Mouse (Mus musculus) small intestine, adult 2 months (tissue): ENCODE results near the gene Zfp775. TPM values are rescaled to one million over a fixed set of nuclear protein-coding genes. Genes with fewer than 3 reads are reported as not detected.

ENCODE experiments used
- H3K27ac ChIP-seq: fragments of 200-500 bp; 2 replicates; pipeline ENCODE4 v1.5.1; 2012; ENCODE audit warnings: low read depth, low read length, control low read depth, inconsistent platforms; ENCODE audit not compliant: insufficient read depth
- H3K27me3 ChIP-seq: fragments of 200-500 bp; 2 replicates; pipeline ENCODE4 v1.6.1; 2012; ENCODE audit warnings: mild to moderate bottlenecking, moderate library complexity, low read length, inconsistent platforms; ENCODE audit not compliant: control insufficient read depth, insufficient read depth
- H3K36me3 ChIP-seq: fragments of 200-500 bp; 2 replicates; pipeline ENCODE4 v1.6.1; 2012; ENCODE audit warnings: mild to moderate bottlenecking, low read length, control low read depth, inconsistent platforms; ENCODE audit not compliant: control insufficient read depth, insufficient read depth
- H3K4me1 ChIP-seq: fragments of 200-500 bp; 2 replicates; pipeline ENCODE4 v1.6.1; 2012; ENCODE audit warnings: low read length, inconsistent platforms, mixed read lengths; ENCODE audit not compliant: control insufficient read depth, insufficient read depth, insufficient read length
- H3K4me3 ChIP-seq: fragments of 200-500 bp; 2 replicates; pipeline ENCODE4 v1.5.1; 2012; ENCODE audit warnings: low read depth, mild to moderate bottlenecking, control low read depth, inconsistent platforms, low read length, moderate library complexity
- CTCF ChIP-seq: fragments of 200-500 bp; IDR thresholded peaks from 2 replicates; pipeline ENCODE4 v1.5.1; 2012; ENCODE audit warnings: low read depth, mild to moderate bottlenecking, control low read depth, inconsistent platforms, low read length, moderate library complexity, mixed read lengths; ENCODE audit not compliant: insufficient replicate concordance, insufficient read length; ENCODE audit errors: extremely low read depth
- POLR2A ChIP-seq: fragments of 200-500 bp; IDR thresholded peaks from 2 replicates; pipeline ENCODE4 v1.6.1; 2012; ENCODE audit warnings: low read depth, mild to moderate bottlenecking, control low read depth, inconsistent platforms, low read length, moderate library complexity
- WGBS: fragments of 180-500 bp; shearing (Covaris S2); methylation state at CpG from one replicate; pipeline ENCODE4 v1.1.7; 2018; 5-methylcytosine and 5-hydroxymethylcytosine counted together
- polyA plus RNA-seq: library from polyadenylated mRNA; depleted of rRNA; stranded (reverse); fragments of >200 nt; gene quantifications from 2 replicates; pipeline ENCODE4 v1.2.3, GENCODE M21; 2012; rRNA removed

Gene Zfp775
- polyA plus RNA-seq, 1 experiment: 3.1 TPM

DNA sequence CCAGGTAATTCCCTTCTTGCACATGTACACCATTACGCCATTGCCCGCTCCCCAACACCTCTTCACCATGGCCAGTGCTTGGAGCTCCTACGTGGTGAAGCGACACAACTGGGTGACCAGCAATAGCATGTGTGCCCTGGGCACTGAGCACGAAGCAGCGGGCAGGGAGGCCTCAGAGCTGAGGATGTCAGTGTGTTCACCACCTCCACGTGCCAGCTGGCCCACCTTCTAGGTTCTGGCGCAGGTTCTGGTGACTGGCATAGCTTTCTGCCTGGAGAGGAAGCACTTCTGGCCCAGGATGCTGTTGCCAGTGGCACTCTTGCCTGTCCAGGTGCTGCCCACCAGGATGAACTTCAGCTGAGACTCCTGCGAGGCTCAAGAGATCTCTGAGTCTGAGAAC, 63.6 kb downstream of the Zfp775 start:
- Histone ChIP-seq H3K27me3 (no peaks in the 10 kb centered on the region), H3K4me3 (no peak overlapping the region), H3K27ac (no peak overlapping the region), H3K36me3 (no peaks in the 10 kb centered on the region), H3K4me1 (peaks cover 8% of the 10 kb centered on the region)
- 97% methylated on average over 9 of the region's 9 CpGs for WGBS
- TF ChIP-seq POLR2A (no peak), CTCF (no peak)

DNA sequence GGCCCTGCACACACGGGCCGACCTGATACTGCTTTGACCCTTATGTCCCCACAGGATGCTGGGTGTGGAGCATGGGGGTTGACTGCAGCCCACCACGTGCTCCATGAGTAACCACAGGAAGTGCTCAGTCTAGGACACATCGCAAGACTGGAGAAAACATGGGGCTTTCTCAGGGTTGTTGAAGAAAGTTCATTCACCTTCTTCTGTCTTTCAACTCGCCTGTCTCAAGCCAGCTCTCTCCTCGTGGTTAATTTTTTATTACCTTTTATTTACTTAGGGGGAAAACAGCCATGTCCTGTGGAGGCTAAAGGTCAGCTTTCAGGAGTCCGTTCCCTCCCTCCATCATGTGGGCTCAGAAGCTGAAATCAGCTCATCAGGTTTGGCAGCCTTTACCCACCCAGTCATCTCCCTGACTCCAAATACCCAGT, 64.3 kb downstream of the Zfp775 start:
- no peak overlapping the region for H3K27ac ChIP-seq
- H3K4me1 ChIP-seq: peaks cover 8% of the 10 kb centered on the region
- H3K27me3 ChIP-seq: no peaks in the 10 kb centered on the region
- no peaks in the 10 kb centered on the region for H3K36me3 ChIP-seq
- WGBS: 7% methylated on average over 7 of the region's 7 CpGs
- no peak for TF ChIP-seq CTCF
- no peak for TF ChIP-seq POLR2A
- H3K4me3 ChIP-seq: no peak overlapping the region

DNA sequence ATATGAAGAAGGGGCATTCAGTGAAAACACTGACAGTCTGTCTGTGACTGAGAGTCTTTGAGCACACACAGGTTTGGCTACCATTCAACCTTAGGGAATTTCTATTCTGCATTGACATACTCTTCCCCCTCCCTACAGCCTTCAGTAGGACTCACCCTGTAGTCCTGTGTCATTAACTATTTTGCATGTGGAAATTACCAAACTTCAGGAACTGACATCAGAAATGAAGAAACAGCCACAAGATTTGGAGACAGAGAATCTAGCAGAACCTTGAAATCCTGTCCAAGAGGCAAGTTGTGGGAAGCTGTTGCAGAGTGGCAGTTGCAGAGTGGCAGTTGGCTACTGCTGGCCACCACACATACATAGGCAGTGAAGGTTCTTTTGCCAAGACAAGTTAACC, 66.2 kb downstream of the Zfp775 start:
- TF ChIP-seq CTCF: no peak
- TF ChIP-seq POLR2A: no peak
- peaks cover 8% of the 10 kb centered on the region for H3K4me1 ChIP-seq
- H3K36me3 ChIP-seq: no peaks in the 10 kb centered on the region
- H3K4me3 ChIP-seq: no peak overlapping the region
- no peak overlapping the region for H3K27ac ChIP-seq
- no peaks in the 10 kb centered on the region for H3K27me3 ChIP-seq

DNA sequence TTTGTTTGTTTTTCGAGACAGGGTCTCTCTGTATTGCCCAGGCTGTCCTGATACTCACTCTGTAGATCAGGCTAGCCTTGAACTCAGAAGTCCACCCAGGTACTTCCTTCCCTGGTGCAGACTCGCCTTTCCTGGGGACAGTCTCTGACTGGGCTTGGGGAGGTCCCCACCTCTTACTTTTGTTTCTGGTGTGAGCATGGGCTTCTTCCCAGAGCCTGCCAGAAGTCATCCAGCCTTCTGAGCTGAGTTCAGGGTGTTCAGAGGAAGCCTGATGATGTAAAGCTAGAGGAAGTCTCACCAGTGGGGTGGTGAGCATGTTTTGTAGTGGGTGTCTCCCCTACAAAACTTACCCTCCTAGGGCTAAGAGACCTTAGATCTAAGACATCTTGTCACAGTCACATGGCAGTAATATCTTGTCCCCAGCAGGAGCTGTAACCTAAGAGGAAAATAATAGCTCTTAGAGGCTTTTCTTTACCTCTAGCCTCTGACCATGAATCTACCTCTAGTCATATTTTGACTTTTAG, 67.6 kb downstream of the Zfp775 start:
- H3K4me3 ChIP-seq: no peak overlapping the region
- no peaks in the 10 kb centered on the region for H3K36me3 ChIP-seq
- no peak overlapping the region for H3K27ac ChIP-seq
- no peak for TF ChIP-seq CTCF
- no peak for TF ChIP-seq POLR2A
- no peaks in the 10 kb centered on the region for H3K27me3 ChIP-seq
- 62% methylated on average over 2 of the region's 2 CpGs for WGBS
- H3K4me1 ChIP-seq: peaks cover 8% of the 10 kb centered on the region

Other genes with a start within 250 kb of the Zfp775 start
- gene Krba1, start 206.5 kb upstream of the Zfp775 start, polyA plus RNA-seq: 4.4 and 13.5 TPM in 2 replicates
- 12.4 and 24.7 TPM in 2 replicates for gene Zfp467, start 156.2 kb upstream of the Zfp775 start, polyA plus RNA-seq
- 0.98 and 3.0 TPM in 2 replicates for gene Sspo, start 153.8 kb upstream of the Zfp775 start, polyA plus RNA-seq
- gene Atp6v0e2, start 64.4 kb upstream of the Zfp775 start, polyA plus RNA-seq: 11.8 and 26.3 TPM in 2 replicates
- 8.7 and 12.4 TPM in 2 replicates for gene Lrrc61, start 47.3 kb upstream of the Zfp775 start, polyA plus RNA-seq
- gene Rarres2, start 29.3 kb upstream of the Zfp775 start, polyA plus RNA-seq: 28.4 and 39.8 TPM in 2 replicates
- gene Gm45021, start 12.5 kb upstream of the Zfp775 start, polyA plus RNA-seq: not detected in 2 replicates
- gene Repin1, start 8.2 kb upstream of the Zfp775 start, polyA plus RNA-seq: 8.1 and 10.2 TPM in 2 replicates
- gene Gm44965, start 8.1 kb upstream of the Zfp775 start, polyA plus RNA-seq: not detected in 2 replicates
- gene AI854703, start 24.7 kb downstream of the Zfp775 start, polyA plus RNA-seq: 0.43 and 0.96 TPM in 2 replicates
- gene Gimap8, start 45.2 kb downstream of the Zfp775 start, polyA plus RNA-seq: 0.72 and 1.5 TPM in 2 replicates
- 0.27 and 0.62 TPM in 2 replicates for gene Gimap9, start 74.1 kb downstream of the Zfp775 start, polyA plus RNA-seq
- 4.3 and 9.3 TPM in 2 replicates for gene Gimap4, start 82.5 kb downstream of the Zfp775 start, polyA plus RNA-seq
- gene Gimap6, start 106.2 kb downstream of the Zfp775 start, polyA plus RNA-seq: 2.0 and 5.0 TPM in 2 replicates
- not detected in 2 replicates for gene Gm28053, start 116.5 kb downstream of the Zfp775 start, polyA plus RNA-seq
- gene Gimap7, start 116.6 kb downstream of the Zfp775 start, polyA plus RNA-seq: 1.5 and 2.5 TPM in 2 replicates
- gene Gimap1, start 137.0 kb downstream of the Zfp775 start, polyA plus RNA-seq: 18.8 and 29.1 TPM in 2 replicates
- gene Gimap5, start 144.1 kb downstream of the Zfp775 start, polyA plus RNA-seq: 4.9 and 10.2 TPM in 2 replicates
- gene Gimap3, start 168.8 kb downstream of the Zfp775 start, polyA plus RNA-seq: 6.2 and 13.0 TPM in 2 replicates
- gene Tmem176a, start 238.9 kb downstream of the Zfp775 start, polyA plus RNA-seq: 52.3 and 84.3 TPM in 2 replicates
- gene Tmem176b, start 239.4 kb downstream of the Zfp775 start, polyA plus RNA-seq: 118 and 211 TPM in 2 replicates